Mouse (Mus musculus) C2C12 (cell line): ENCODE results near the gene Dyrk1b.

Experiments
- CEBPB ChIP-seq: IDR thresholded peaks from one replicate; pipeline ENCODE4 v1.6.1; 2011; ENCODE audit warnings: low read depth, mild to moderate bottlenecking, control low read depth, moderate library complexity
- CTCF ChIP-seq: IDR thresholded peaks from one replicate; pipeline ENCODE4 v1.5.1; 2011; ENCODE audit not compliant: control insufficient read depth, insufficient read depth, insufficient read length
- MAX ChIP-seq: IDR thresholded peaks from one replicate; pipeline ENCODE4 v1.6.1; 2011; ENCODE audit warnings: mild to moderate bottlenecking, control low read depth
- MYOD1 ChIP-seq: IDR thresholded peaks from one replicate; pipeline ENCODE4 v1.6.1; 2011; ENCODE audit warnings: low read depth; ENCODE audit not compliant: control insufficient read depth, insufficient read length
- MYOG ChIP-seq: IDR thresholded peaks from one replicate; pipeline ENCODE4 v1.6.1; 2011; ENCODE audit not compliant: control insufficient read depth, insufficient read length; ENCODE audit errors: extremely low read depth
- USF1 ChIP-seq: IDR thresholded peaks from one replicate; pipeline ENCODE4 v1.6.1; 2011; ENCODE audit warnings: low read depth, mild to moderate bottlenecking, control low read depth, moderate library complexity

DNA sequence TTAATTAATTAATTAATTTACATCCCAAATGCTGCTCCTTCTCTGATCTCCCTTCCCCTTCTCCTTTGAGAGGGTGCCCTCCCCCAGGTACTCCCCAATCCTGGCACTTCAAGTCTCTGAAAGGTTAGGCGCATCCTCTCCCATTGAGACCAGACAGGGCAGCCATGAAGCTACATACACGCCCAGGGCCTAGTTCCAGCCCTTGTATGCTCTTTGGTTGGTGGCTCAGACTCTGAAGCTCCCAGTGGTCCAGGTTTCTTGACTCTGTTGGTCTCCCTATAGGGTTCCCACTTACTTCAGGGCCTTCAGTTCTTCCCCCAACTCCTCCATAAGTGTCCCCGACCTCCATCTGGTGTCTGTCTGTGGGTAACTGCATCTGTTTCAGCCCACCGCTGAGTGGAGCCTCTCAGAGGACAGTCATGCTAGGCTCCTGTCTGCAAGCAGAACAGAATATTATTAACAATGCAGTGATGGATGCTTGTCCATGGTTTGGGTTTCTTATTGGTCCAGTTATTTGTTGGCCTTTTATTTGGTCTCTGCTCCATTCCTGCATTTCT lies 26.9 kb downstream of the Dyrk1b start:
- TF ChIP-seq CTCF (no peak), CEBPB (no peak), MAX (no peak), USF1 (no peak), MYOG (no peak), MYOD1 (no peak)
